Mouse (Mus musculus) cerebellum, postnatal 25 days (tissue): ENCODE results near the gene Gm10563.
"Not testable (repeated sequence)": the region's sequence is repeated elsewhere in the genome, so short reads cannot be mapped to it uniquely, and the experiment has no call there.

ENCODE experiments used
- DNase-seq, 2 experiments: peaks; one replicate each; pipeline ENCODE4 v3.0.0; 2021; ENCODE audit warnings: mixed read lengths in 2 of 2

Gene Gm10563

GRCm38 (mm10) chr4:155645308-155645707, at the start of gene Gm10563:
Gene Gm10563, minus strand, starts transcription at chr4:155645408.
- not testable (repeated sequence) for DNase-seq

GRCm38 (mm10) chr4:155694482-155695401, 49.5 kb upstream of the Gm10563 start:
- DNase-seq = peak; percentile 83 to 86

GRCm38 (mm10) chr4:155694111-155694481, 48.9 kb upstream of the Gm10563 start, which contains the start of gene Fndc10:
Gene Fndc10, plus strand, starts transcription at chr4:155694342.
- DNase-seq = peak; percentile 92 to 95

- no peak for DNase-seq
Observed at GRCm38 (mm10) chr4:155692421-155692820, 47.2 kb upstream of the Gm10563 start.

GRCm38 (mm10) chr4:155690571-155691375, 45.6 kb upstream of the Gm10563 start:
- DNase-seq = peak; percentile 96 to 97

- DNase-seq = not testable (repeated sequence)
Observed at GRCm38 (mm10) chr4:155687764-155688163, 42.6 kb upstream of the Gm10563 start.

GRCm38 (mm10) chr4:155683670-155684277, 38.6 kb upstream of the Gm10563 start:
- DNase-seq = not testable (repeated sequence)

- peak; percentile 54 to 70 for DNase-seq
Observed at GRCm38 (mm10) chr4:155675991-155676390, 30.8 kb upstream of the Gm10563 start.

GRCm38 (mm10) chr4:155672082-155672481, 26.9 kb upstream of the Gm10563 start:
- no peak for DNase-seq

GRCm38 (mm10) chr4:155670236-155670635, 25.0 kb upstream of the Gm10563 start:
- not testable (repeated sequence) for DNase-seq

- no peak for DNase-seq
Observed at GRCm38 (mm10) chr4:155669598-155670075, 24.4 kb upstream of the Gm10563 start.

GRCm38 (mm10) chr4:155668689-155669597, 23.7 kb upstream of the Gm10563 start, which contains the start of gene Mib2:
Gene Mib2, minus strand, starts transcription at chr4:155669198.
- peak; percentile 98 for DNase-seq

- DNase-seq = no peak
Observed at GRCm38 (mm10) chr4:155666903-155667302, 21.7 kb upstream of the Gm10563 start.

- DNase-seq = peak in 1 of 2 experiments; percentile 49
Observed at GRCm38 (mm10) chr4:155660641-155661040, 15.4 kb upstream of the Gm10563 start.

GRCm38 (mm10) chr4:155658961-155659360, 13.8 kb upstream of the Gm10563 start:
- no peak for DNase-seq

- peak; percentile 40 to 47 for DNase-seq
Observed at GRCm38 (mm10) chr4:155656214-155656751, 11.1 kb upstream of the Gm10563 start.

GRCm38 (mm10) chr4:155654456-155655298, 9.5 kb upstream of the Gm10563 start:
- DNase-seq = peak; percentile 76 to 82

- DNase-seq = no peak
Observed at GRCm38 (mm10) chr4:155654183-155654455, 8.9 kb upstream of the Gm10563 start.

GRCm38 (mm10) chr4:155653451-155654182, 8.4 kb upstream of the Gm10563 start:
- DNase-seq = peak; percentile 71 to 73

- peak; percentile 75 to 76 for DNase-seq
Observed at GRCm38 (mm10) chr4:155653086-155653450, 7.9 kb upstream of the Gm10563 start, which contains the start of gene Mmp23. Gene Mmp23, minus strand, starts transcription at chr4:155653384.
